Mouse (Mus musculus): ENCODE measurements around the gene Zfp280d.

GRCm38 (mm10) chr9:72264859-72265258 lies 9.8 kb upstream of the Zfp280d start:
- TF ChIP-seq CTCF (IDR thresholded peaks at IDR 0.05; ENCODE audit: control insufficient read depth, insufficient read depth, insufficient read length) (no peak), MYOG (IDR thresholded peaks at IDR 0.05; ENCODE audit: control insufficient read depth, extremely low read depth, insufficient read length) (no peak), CEBPB (IDR thresholded peaks at IDR 0.05; ENCODE audit: low read depth) (no peak), MAX (IDR thresholded peaks at IDR 0.05) (no peak)
